Mouse (Mus musculus) right cerebral cortex, adult 2 months (tissue): ENCODE results near the gene Lrfn3.

ENCODE experiments used
- DNase-seq, 2 experiments: peaks; one replicate each; pipeline ENCODE4 v3.0.0; 2021 to 2022; ENCODE audit warnings: low spot score in 2 of 2

The Lrfn3 gene

DNA sequence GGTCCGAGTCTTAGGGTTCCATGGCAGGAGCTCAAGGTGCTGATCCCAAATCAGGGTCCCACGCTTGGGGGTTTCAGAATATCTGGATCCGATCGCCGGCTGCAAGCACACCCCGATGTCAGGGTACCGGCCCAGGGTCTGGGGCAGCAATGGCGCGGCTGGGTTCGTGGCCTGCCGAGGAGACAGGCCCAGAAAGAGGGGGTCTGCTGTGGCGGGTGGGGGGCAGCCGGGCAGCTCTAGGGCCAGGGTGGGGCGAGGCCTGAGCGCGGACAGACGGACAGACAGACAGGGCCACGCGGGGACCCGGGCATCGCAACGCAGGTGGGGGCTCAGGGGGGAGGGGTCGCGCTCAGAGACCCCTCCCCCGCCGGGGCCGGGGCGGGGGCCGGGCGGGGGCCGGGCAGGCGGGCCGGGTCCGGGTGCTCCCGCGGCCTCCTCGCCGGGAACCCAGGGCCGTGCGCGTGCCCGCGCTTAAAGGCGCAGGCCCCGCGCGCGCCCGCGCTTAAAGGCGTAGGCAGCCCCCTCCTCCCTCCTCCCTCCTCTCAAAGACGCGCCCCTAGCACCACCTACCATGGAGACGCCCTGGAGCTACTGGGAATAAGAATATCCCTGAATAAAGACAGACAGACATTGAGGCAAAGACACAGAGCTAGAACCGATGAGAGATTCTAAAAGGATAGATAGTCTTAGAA lies at the start of gene Lrfn3:
Gene Lrfn3 (minus strand): TSS at position 121 of the 692 bp plus-strand sequence.
- DNase-seq = peak; percentile 68

DNA sequence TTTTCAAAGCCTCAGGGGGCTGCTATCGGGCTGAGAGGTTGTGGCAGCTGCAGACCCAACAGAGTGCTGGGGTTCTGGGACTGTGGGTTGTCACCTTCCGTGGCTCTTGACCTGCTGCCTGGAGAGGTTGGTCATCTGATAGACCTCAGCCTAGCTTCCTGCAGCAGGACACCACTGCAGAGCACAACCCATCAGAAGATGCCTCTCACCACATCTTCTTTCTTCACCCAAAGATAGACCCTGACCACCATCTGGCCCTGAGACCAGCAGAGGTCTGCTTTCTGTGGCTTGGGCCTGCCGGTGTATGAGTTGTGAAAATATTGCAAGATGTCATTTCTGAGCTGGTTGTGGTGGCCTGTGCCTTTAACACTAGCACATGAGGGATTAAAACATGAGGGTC lies 48.5 kb upstream of the Lrfn3 start:
- no peak for DNase-seq

DNA sequence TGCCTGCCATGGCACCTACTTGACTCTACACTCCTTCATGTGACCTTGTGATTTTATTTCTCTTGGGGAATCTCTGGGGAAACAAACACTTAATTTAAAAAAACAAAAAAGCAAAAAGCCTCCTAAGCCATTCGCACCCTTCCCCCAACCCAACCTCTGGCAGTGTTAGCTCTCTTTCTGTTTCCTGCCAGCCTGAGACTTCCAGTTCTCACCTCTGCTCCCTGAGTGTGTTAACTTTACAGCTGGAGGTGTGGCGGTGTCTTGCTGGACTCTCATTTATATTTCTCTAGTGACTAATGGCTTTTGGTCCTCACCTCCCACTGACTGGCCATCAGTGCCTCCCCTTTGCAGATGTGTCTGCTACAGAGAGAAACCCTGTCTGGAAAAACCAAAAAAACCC lies 47.2 kb upstream of the Lrfn3 start:
- no peak for DNase-seq

DNA sequence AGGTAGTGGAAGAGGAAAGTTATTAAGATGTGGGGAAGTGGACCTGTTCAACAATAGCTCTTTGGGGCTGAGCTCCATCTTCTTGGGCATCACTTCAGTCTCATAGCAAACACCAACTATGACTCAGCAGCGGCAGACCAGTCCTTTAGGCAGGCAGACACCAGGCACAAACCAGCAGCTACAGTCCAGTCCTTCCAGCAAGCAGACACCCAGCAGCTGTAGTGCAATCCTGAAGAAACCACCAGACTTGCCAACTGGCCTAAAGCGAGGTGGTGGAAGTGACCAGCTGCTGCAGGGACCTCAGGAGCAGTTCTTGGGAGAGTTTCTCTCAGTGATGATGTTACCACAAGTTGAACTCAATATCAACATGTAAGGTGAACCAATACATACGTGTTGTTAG lies 46.1 kb upstream of the Lrfn3 start:
- no peak for DNase-seq

DNA sequence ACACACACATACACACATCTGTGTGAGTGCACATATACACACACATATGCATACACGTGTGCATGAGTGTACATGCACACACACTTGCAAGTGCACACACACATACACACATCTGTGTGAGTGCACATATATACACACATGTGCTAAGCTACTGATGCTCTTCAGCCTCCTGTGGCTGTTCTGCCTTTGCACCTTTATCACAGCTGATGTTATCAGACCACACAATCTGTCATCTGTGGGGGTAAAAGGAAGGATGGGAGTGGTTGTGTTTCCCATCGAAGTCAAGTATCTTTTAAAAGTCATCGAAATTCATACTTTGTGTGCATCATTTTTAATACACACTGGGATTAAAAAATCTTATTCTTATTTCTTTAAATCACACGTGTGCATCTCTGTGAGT lies 39.8 kb upstream of the Lrfn3 start:
- DNase-seq = no peak

DNA sequence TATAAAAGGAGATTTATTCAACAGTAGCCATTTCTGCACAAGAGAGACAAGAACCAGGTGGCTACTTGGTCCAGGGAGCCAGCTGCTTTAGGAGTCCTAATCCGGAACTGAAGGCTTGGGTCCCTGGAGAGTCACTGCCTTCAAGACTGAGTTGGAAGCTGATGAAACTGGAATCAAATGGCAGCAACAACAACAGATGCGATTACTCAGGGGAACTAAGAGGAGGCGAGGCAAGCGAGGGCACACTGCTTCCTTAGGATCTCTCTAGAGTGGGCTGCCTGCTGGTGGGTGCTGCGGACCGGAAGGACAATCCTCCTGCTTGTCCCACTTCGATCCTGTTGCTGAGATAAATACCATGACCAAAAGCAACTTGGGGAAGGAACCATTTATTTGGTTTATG lies 37.1 kb upstream of the Lrfn3 start:
- peak in 1 of 2 experiments; percentile 10 for DNase-seq

DNA sequence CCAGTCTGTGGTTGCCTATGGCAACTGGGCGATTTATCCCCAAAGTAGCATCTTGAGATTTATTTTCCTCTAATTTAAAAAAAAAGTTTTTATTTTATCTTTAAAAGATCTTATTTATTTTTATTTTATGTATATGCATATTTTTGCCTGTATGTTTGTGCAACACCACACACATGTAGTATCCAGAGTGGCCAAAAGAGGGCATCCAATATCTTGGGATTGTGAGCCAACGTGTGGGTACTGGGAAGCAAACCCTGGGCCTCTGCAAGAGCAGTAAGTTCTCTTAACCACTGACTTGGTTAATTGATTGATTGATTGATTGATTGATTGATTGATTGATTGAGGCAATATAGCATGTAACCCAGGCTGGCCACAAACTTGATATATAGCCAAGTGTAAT lies 32.3 kb upstream of the Lrfn3 start:
- DNase-seq = no peak

DNA sequence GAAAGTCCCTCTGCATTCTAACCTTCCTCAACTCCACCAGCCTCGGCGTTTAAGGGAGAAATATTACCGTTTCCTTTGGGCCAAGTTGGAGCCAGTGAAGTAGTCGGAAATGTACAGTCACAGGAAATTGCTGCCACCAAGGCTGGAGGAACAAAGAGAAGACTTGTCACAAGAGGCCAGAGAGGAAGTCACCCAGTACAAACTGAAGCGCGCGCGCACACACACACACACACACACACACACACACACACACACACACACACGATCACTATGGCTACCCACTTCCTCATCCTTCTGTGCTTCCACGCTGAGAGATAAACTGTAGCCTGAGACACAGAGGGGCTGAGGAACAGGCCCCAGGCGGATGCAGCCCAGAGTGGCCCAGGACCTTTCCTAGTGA lies 31.8 kb upstream of the Lrfn3 start:
- peak in 1 of 2 experiments; percentile 16 for DNase-seq

DNA sequence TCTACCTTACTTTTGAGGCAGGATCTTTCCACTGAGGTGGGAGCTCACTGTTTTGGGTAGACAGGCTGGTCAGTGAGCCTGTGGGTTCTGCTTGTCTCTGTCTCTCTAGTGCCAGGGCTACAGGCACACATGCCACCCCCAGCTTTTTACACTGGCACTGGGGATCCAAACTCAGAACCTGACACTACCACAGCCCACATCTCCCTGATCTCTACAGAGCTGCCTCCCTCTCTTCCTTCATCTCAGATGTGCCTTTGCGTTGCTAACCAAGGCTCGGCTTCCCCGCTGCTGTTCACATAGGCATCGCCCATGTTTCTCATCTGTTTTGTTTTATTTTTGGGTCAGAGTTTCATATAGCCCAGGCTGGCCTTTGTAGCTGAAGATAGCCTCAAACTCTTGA lies 31.1 kb upstream of the Lrfn3 start:
- DNase-seq = no peak

DNA sequence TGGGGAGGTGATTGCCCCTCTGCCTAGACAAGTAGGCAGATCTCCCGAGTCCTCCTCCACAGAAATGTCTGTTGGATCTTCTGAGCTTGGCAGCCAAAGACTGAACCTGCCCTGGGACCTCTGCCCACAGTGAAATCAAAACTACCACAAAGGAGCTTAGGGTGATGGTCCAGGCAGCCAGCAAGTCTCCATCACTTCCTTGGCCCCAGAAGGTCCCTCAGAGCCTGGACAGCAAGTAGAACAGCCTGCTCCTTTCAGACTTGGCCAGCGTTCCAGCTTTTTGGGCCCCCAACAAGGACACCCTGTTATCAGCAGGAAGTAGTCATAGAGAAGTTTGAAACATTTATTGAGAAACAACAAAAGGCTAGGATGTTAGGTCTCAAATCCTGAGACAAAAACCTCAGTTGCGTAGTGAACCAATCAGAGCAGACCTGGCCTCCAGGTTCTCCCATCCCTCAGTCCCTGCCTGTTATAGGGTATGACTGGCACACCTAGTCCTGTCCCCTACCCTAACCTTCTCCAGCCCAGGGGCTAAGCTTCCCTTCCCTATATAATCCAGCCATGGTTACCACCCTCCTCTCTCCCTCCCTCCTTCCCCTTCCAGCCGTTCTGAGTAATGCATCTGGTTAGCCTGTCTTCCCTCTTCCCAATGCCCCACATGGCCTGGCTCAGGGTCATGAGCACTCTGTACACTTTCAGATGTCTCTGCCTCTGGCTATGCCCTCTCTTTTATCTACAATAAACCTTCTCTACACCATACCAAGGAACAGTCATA lies 30.4 kb upstream of the Lrfn3 start:
- DNase-seq = no peak

DNA sequence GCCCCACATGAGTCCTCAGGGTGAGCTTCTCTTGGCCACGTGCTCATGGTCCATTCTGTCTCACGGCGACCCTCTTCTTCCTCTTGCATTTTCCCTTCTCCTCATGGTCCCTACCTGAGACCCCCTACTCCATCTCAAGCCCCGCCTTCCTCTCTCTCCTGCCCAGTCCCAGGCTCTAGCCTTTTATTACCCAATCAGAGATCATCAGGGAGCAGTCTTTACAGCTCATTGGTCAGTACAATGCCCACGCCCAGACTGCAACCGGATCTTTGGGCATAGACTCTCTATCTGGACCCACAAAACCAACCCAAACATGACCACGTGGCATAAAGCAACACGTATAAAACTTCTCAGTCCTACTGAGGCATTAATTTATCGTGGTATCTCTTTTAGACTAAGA lies 21.5 kb upstream of the Lrfn3 start:
- DNase-seq = no peak

DNA sequence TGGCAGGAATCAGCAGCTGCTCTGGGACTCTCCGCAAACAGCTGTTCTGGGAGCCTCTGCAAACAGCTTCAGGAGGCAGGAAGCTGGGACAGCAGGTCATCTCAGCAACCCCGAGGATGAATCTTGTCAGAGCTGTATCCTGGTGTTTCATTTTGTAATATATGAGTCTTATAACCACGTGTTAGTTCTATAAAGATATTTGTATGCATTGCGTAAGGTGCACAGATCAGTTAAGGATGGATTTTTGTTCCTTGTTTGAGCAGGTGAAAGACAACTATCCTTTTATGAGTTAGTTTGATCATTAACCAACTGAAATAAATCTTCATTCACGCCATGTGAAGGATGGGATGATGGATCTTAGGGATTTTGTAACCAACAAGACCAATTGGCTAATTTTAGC lies 17.5 kb upstream of the Lrfn3 start:
- DNase-seq = no peak

DNA sequence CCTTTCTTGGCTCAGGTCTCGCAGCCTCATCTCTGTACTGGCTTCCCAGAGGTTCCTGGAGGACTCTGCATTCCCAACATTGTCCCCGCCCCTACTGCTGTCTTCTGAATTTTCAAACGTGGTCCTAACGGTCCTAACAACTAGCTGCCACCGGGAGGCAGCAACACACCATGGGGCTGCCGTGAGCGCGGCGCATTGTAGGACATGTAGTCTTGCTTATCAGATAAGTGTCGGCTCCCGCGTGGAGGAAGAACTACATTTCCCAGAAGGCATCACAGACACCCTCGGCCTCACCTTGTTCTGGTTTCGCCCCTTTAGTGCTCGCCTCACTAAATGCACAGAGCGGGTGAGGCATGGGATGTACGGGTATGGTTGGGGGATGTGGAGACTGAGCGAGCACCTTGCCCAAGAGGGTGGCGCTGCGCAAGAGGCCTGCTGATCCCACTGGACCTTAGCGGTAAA lies 11.0 kb upstream of the Lrfn3 start:
- DNase-seq = peak; percentile 97

DNA sequence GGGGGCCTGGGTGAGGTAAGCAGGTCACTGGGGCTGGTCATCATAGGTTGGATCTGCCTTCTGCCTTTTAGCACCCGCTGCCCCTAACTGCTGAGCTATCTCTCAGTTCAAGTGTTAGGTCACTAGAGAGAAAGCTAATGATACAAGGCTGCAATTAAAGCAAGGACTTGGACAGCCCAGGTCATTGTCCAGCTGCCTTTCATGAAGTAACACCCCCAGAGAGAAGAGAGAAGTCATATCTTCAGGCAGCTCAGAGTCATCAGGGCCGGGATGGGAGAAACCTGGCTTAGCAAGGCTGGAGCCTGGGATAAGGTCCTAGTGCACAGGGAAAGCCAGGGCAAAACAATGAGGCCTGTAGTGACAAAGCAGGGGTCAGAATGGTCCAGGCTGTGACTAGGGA lies 4.9 kb upstream of the Lrfn3 start:
- DNase-seq = no peak

DNA sequence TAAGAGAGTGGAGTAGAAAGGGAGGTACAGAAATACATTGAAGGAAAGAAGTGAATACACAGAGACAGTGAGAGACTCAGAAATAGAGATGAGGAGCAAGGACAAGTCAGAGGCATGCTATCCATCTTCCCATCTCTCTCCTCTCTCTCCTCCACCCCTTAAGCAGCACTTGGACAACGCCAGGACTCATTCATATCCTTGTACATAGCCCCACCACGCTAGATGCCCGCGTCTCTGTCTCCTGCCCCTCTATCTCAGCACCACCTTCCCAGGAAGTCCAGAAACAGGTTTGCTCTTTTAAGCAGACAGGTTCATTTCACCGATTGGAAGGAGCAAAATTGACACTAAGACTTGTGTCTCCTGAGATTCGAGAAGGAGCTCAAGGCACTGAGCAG lies 769 bp upstream of the Lrfn3 start:
- DNase-seq = no peak

DNA sequence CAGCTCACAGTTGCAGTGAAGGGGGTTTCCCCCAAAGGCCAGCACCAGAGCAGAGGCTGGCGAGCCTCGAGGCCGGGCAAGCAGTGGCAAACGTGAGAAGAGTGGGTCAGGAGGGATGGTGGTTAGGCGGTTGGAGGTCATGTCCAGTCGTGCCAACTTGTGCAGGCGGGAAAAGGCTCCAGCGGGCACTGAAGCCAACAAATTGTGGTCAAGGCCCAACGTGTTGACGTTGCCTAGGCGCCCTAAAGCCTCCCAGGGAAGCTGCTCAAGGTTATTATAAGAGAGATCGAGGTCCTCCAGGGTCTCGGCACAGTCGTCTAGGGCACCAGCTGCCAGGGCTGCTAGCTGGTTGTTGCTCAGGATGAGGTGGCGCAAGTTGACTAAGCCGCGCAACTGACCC lies 2.5 kb downstream of the Lrfn3 start:
- DNase-seq = no peak

DNA sequence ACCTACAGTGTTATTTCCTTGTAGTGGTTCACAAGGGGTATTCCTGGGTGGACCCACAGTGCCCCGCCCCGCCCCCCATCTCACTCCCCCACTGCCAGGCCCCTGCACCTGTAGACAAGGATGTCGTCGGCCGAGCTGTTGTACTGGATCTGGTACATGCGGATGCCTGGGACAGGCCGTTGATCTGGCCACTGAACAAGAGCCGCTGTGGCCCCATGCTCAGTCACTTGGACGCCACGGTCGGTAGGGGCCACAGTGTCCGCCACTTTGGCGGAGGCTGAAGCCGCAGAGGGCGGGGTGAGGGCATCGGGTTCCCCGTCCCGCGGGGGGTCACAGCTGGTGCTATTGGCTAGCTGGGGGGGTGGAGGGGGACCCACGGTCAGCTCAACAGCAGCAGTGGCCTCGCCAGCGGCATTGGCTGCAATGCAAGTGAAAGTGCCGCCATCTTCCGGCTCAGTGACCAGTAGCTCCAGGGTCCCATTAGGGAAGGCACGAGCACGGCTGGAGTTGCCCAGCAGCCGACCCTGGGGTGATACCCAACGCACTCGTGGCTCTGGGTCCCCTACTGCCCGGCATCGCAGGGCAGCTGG lies 3.2 kb downstream of the Lrfn3 start:
- DNase-seq = no peak

DNA sequence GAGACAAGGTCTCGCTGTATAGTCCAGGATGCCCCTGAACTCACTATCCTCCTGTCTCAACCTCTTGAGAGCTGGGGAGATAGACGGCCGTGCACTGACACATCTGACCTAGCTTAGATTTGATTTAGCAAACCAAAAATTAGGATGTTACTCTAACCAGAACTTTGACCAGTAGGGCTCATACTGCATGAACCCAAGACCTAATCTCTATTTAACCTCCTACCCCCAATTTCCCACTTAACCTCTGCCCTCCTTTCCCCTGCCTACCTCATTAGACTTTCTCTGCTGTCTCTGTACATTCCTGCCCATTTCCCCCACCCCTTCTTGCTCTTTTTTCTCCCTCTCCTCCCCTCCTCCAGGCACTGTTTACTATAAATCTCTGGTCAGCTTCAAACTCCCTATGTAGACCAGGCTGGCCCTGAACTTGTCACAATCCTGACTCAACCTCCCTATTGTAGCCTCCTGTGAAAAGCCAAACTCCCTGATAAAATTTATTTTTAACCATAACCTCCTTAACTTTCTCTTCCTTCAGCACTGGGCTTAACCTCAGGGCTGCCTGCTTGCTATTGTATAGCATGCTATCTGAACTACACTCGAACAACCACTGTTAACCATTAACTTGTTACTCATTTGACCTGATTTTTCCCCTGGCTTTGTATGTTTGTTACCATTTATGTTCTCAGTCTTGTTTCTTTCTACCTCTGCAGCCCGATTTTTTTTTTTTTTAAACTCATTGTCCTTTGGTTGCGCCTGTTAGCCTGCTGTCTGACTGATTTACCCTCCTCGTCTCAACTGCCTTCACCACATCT lies 4.0 kb downstream of the Lrfn3 start:
- no peak for DNase-seq

DNA sequence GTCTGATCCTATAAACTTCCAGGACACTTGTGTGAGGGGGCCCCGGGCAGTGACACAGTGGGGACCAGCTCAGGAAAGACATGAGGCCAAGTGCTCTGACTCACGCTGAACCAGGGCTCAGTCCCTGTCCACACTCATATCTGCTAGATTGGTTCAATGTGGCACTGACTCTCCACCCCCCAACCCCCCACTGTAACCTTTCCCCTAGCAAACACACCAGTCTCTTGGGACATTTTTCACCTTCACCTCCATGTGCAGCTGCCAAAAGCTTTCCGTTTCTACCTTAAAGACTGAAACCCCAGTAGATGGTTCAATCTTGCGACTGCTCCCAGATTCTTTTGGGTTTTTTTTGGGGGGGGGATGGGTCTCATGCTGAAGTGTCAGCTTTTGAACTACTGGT lies 8.5 kb downstream of the Lrfn3 start:
- DNase-seq = no peak

DNA sequence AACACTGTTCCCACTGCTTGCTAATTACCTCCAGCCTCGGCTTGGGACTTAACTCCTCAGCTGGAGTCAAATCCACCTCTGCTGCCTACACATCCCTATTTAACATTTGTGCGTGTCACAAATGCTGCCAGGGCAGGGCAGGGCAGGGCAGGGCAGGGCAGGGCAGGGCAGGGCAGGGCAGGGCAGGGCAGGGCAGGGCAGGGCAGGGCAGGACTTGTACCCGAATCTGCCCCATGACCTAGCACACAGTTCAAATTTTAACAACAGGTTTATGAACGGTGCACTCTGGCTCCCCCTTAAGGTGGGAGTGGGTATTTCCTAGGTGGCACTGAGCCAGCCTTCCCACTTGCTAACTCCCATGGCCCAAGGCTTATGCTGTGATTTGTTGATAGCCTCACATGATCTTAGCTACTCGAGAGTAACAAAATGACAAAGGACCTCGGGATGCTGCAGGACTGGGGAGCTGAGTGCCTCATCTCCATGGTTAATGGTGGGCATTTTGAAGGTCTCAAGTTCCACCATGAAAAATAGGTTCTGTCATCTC lies 9.2 kb downstream of the Lrfn3 start:
- DNase-seq = peak; percentile 76 to 78

DNA sequence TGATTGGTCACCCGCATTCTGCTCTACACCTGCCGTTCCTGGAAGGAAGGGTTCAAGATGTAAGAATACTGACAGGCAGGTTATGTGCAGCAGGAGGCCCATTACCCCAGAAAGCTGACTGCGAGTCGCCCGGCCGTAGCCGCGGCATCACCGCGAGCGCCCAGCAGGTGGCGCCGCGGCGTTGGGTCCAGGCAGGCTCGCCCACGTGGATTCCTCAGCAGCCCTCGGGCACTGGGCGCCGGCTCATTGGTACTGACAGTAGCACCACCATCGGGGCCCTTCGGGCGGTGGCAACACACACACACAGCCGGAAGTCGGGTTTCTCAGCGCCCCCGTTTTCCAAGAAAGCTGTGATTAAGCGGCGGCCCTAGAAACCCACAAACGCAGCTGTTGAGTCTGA lies 14.7 kb downstream of the Lrfn3 start:
- peak; percentile 81 to 86 for DNase-seq
